Mouse (Mus musculus) ES-Bruce4 (cell line): ENCODE measurements around the gene Gtf3c6.

Source experiments
- CTCF ChIP-seq: IDR thresholded peaks from one replicate; pipeline ENCODE4 v1.8.1; 2011; ENCODE audit warnings: low read depth, low read length
- POLR2A ChIP-seq: IDR thresholded peaks from one replicate; pipeline ENCODE4 v1.8.1; 2011; ENCODE audit warnings: low read length; ENCODE audit not compliant: insufficient read depth

DNA sequence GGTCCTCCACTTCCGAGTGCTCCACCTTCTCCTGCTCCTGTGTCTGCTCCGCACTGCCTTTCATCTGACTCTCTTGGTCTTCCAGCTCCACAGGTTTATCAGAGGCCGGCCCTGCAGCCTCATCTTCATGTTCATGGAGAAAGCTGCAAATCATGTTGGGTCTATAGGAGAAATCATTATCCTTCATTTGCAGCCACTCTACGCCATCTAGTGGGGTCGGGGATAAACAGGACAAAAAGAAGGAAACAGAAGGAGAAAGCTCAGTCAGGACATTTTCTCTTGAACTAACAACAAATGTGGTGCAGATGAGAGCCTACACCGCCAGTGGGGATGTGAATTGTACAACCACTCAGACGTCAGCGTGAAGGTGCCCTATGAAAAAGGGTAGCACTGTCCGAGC, 8.3 kb downstream of the Gtf3c6 start:
- no peak for TF ChIP-seq CTCF
- no peak for TF ChIP-seq POLR2A
